Mouse (Mus musculus): ENCODE results near the gene A730049H05Rik. TPM values are rescaled to one million over a fixed set of nuclear protein-coding genes. Genes with fewer than 3 reads are reported as not detected.

Gene A730049H05Rik
- polyA plus RNA-seq, 1 experiment, result 0.08 TPM

GRCm38 (mm10) chr6:92826561-92826960 lies 10.3 kb downstream of the A730049H05Rik start:
- no peak for DNase-seq (ENCODE audit: low read depth in 1 of 2, low spot score in 2 of 2)
- WGBS, result 74% methylated on average over 5 of the region's 5 CpGs
- TF ChIP-seq CTCF (IDR thresholded peaks at IDR 0.05; ENCODE audit: extremely low read depth, insufficient read depth, insufficient read length, insufficient replicate concordance), result no peak
- TF ChIP-seq POLR2A (IDR thresholded peaks at IDR 0.05; ENCODE audit: low read depth, low read length), result no peak
- H3K4me3 ChIP-seq (ENCODE audit: extremely low read depth, insufficient read depth, insufficient read length), result no peak overlapping the region
- no peak overlapping the region for H3K27ac ChIP-seq (ENCODE audit: insufficient read depth, low read length)
- H3K36me3 ChIP-seq (ENCODE audit: control insufficient read depth, insufficient read depth, low read length), result no peaks in the 10 kb centered on the region
- no peaks in the 10 kb centered on the region for H3K4me1 ChIP-seq (ENCODE audit: control insufficient read depth, insufficient read depth, insufficient read length)
- no peaks in the 10 kb centered on the region for H3K27me3 ChIP-seq (ENCODE audit: control insufficient read depth, insufficient read depth, low read length)

GRCm38 (mm10) chr6:92827360-92827759 lies 11.1 kb downstream of the A730049H05Rik start:
- Histone ChIP-seq H3K4me1 (ENCODE audit: control insufficient read depth, insufficient read depth, insufficient read length) (no peaks in the 10 kb centered on the region), H3K27me3 (ENCODE audit: control insufficient read depth, insufficient read depth, low read length) (no peaks in the 10 kb centered on the region), H3K36me3 (ENCODE audit: control insufficient read depth, insufficient read depth, low read length) (no peaks in the 10 kb centered on the region), H3K27ac (ENCODE audit: insufficient read depth, low read length) (no peak overlapping the region), H3K4me3 (ENCODE audit: extremely low read depth, insufficient read depth, insufficient read length) (no peak overlapping the region)
- TF ChIP-seq POLR2A (IDR thresholded peaks at IDR 0.05; ENCODE audit: low read depth, low read length), result no peak
- TF ChIP-seq CTCF (IDR thresholded peaks at IDR 0.05; ENCODE audit: extremely low read depth, insufficient read depth, insufficient read length, insufficient replicate concordance), result no peak
- no peak for DNase-seq (ENCODE audit: low read depth in 1 of 2, low spot score in 2 of 2)
- 68% methylated on average over 5 of the region's 5 CpGs for WGBS

DNA sequence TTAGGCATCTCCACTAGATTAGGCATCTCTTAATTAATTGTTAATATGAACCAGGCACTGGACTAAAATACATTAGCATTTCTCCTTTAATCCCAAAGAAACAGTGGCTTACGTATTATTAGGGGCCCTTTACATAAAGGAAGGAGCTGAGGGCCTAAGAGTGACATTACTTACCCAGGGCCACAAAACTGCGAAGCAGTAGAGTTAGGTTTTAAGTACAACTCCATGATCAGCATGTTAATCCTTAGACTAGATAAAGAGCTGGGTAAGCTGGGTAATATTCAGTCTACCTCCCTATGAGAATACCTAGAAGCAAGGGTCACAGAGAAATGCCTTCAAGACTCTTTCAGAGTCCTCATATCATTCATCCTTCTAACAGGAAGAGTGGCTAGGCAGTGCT lies 12.9 kb downstream of the A730049H05Rik start:
- Histone ChIP-seq H3K4me3 (ENCODE audit: extremely low read depth, insufficient read depth, insufficient read length) (no peak overlapping the region), H3K36me3 (ENCODE audit: control insufficient read depth, insufficient read depth, low read length) (no peaks in the 10 kb centered on the region), H3K4me1 (ENCODE audit: control insufficient read depth, insufficient read depth, insufficient read length) (no peaks in the 10 kb centered on the region), H3K27me3 (ENCODE audit: control insufficient read depth, insufficient read depth, low read length) (no peaks in the 10 kb centered on the region), H3K27ac (ENCODE audit: insufficient read depth, low read length) (no peak overlapping the region)
- 86% methylated on average over 2 of the region's 2 CpGs for WGBS
- TF ChIP-seq CTCF (IDR thresholded peaks at IDR 0.05; ENCODE audit: extremely low read depth, insufficient read depth, insufficient read length, insufficient replicate concordance) (no peak), POLR2A (IDR thresholded peaks at IDR 0.05; ENCODE audit: low read depth, low read length) (no peak)
- DNase-seq (ENCODE audit: low read depth in 1 of 2, low spot score in 2 of 2), result no peak

DNA sequence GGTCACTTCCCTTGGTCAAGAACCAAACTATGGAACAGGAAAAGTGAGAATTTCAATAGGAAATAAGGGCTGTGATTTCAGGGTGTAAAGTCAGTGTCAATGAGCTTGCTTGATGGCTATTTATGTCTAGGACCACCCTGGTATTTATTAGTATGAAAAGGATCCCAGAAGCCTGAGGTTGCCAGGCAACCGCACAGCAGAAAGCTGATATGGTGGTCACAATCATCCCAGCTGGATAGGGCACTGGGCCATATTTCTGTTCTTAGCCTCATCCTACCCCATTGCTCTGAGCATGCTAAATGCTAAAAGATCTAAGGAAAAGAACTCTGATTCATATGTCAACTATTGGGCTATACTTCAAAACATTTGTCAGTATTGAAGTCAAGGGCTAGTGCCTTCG lies 14.8 kb downstream of the A730049H05Rik start:
- no peak overlapping the region for H3K27ac ChIP-seq (ENCODE audit: insufficient read depth, low read length)
- no peak for TF ChIP-seq POLR2A (IDR thresholded peaks at IDR 0.05; ENCODE audit: low read depth, low read length)
- TF ChIP-seq CTCF (IDR thresholded peaks at IDR 0.05; ENCODE audit: extremely low read depth, insufficient read depth, insufficient read length, insufficient replicate concordance), result no peak
- H3K27me3 ChIP-seq (ENCODE audit: control insufficient read depth, insufficient read depth, low read length), result no peaks in the 10 kb centered on the region
- H3K4me1 ChIP-seq (ENCODE audit: control insufficient read depth, insufficient read depth, insufficient read length), result no peaks in the 10 kb centered on the region
- 82% methylated on average over 2 of the region's 2 CpGs for WGBS
- H3K36me3 ChIP-seq (ENCODE audit: control insufficient read depth, insufficient read depth, low read length), result no peaks in the 10 kb centered on the region
- no peak for DNase-seq (ENCODE audit: low read depth in 1 of 2, low spot score in 2 of 2)
- no peak overlapping the region for H3K4me3 ChIP-seq (ENCODE audit: extremely low read depth, insufficient read depth, insufficient read length)

DNA sequence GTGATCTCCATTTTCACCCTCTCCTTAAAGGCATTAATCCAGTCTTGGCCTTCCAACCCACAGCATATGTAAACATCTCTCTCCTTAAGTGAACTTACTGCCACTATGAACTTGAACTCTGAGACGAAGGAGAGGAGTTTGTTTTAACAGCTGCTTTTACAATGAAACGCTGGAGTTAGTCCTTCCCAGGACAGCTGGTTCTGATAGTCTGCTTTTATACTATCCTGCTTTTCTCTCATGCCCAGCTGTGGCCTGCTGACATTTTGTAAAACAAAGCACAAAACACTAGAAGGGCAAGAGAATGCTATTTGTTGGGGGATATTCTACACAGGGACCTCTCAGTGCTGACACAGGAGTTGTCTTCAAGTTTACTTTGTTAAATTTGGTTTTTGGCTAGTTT lies 25.7 kb downstream of the A730049H05Rik start:
- Histone ChIP-seq H3K4me1 (ENCODE audit: control insufficient read depth, insufficient read depth, insufficient read length) (no peaks in the 10 kb centered on the region), H3K27me3 (ENCODE audit: control insufficient read depth, insufficient read depth, low read length) (no peaks in the 10 kb centered on the region), H3K4me3 (ENCODE audit: extremely low read depth, insufficient read depth, insufficient read length) (no peak overlapping the region), H3K27ac (ENCODE audit: insufficient read depth, low read length) (no peak overlapping the region), H3K36me3 (ENCODE audit: control insufficient read depth, insufficient read depth, low read length) (no peaks in the 10 kb centered on the region)
- TF ChIP-seq POLR2A (IDR thresholded peaks at IDR 0.05; ENCODE audit: low read depth, low read length), result no peak
- TF ChIP-seq CTCF (IDR thresholded peaks at IDR 0.05; ENCODE audit: extremely low read depth, insufficient read depth, insufficient read length, insufficient replicate concordance), result no peak
- 77% methylated on average over 2 of the region's 2 CpGs for WGBS
- DNase-seq (ENCODE audit: low read depth in 1 of 2, low spot score in 2 of 2), result no peak

GRCm38 (mm10) chr6:92843474-92843873 lies 27.2 kb downstream of the A730049H05Rik start:
- WGBS, result 87% methylated on average over 2 of the region's 2 CpGs
- H3K4me1 ChIP-seq (ENCODE audit: control insufficient read depth, insufficient read depth, insufficient read length), result no peaks in the 10 kb centered on the region
- TF ChIP-seq POLR2A (IDR thresholded peaks at IDR 0.05; ENCODE audit: low read depth, low read length), result no peak
- no peaks in the 10 kb centered on the region for H3K36me3 ChIP-seq (ENCODE audit: control insufficient read depth, insufficient read depth, low read length)
- no peak for DNase-seq (ENCODE audit: low read depth in 1 of 2, low spot score in 2 of 2)
- H3K4me3 ChIP-seq (ENCODE audit: extremely low read depth, insufficient read depth, insufficient read length), result no peak overlapping the region
- H3K27ac ChIP-seq (ENCODE audit: insufficient read depth, low read length), result no peak overlapping the region
- H3K27me3 ChIP-seq (ENCODE audit: control insufficient read depth, insufficient read depth, low read length), result no peaks in the 10 kb centered on the region

DNA sequence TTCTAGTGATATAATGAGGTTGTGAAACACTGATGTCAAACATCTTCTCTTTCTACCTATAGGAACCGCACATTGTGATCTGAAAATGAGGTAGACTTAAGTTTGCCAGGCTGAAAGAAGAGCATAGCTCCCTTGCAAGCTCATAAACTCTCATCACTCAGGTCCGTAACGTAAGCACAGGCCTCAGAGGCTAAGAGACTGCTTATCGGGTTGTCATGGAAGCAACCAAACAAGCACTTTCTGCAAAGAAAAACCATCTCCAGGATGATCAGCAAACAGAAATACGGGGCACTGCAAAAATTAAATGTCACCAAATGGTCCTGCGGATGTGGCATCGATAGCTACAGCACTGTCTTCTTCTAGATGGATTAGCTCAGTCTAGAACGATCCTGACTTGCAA lies 29.6 kb downstream of the A730049H05Rik start:
- H3K27me3 ChIP-seq (ENCODE audit: control insufficient read depth, insufficient read depth, low read length), result no peaks in the 10 kb centered on the region
- no peaks in the 10 kb centered on the region for H3K36me3 ChIP-seq (ENCODE audit: control insufficient read depth, insufficient read depth, low read length)
- no peak overlapping the region for H3K4me3 ChIP-seq (ENCODE audit: extremely low read depth, insufficient read depth, insufficient read length)
- TF ChIP-seq CTCF (IDR thresholded peaks at IDR 0.05; ENCODE audit: extremely low read depth, insufficient read depth, insufficient read length, insufficient replicate concordance) (no peak), POLR2A (IDR thresholded peaks at IDR 0.05; ENCODE audit: low read depth, low read length) (no peak)
- 93% methylated on average over 8 of the region's 8 CpGs for WGBS
- no peaks in the 10 kb centered on the region for H3K4me1 ChIP-seq (ENCODE audit: control insufficient read depth, insufficient read depth, insufficient read length)
- DNase-seq (ENCODE audit: low read depth in 1 of 2, low spot score in 2 of 2), result no peak
- H3K27ac ChIP-seq (ENCODE audit: insufficient read depth, low read length), result no peak overlapping the region
